Mouse (Mus musculus): ENCODE results near the gene Rpl28.
A peak's percentile ranks its signal among the peaks of the same experiment; 100 is the strongest.

Gene Rpl28

GRCm38 (mm10) chr7:4835631-4836327, 43.1 kb downstream of the Rpl28 start:
- no peak for DNase-seq (ENCODE audit: low spot score in 2 of 2)

GRCm38 (mm10) chr7:4836351-4836792, 43.7 kb downstream of the Rpl28 start:
- DNase-seq (ENCODE audit: low spot score in 2 of 2): peak in 1 of 2 experiments; percentile 44

GRCm38 (mm10) chr7:4837639-4838038, 45.0 kb downstream of the Rpl28 start:
- DNase-seq (ENCODE audit: low spot score in 2 of 2): no peak

GRCm38 (mm10) chr7:4842077-4842476, 49.4 kb downstream of the Rpl28 start:
- DNase-seq (ENCODE audit: low spot score in 2 of 2): peak in 1 of 2 experiments; percentile 63

- peak in 1 of 2 experiments; percentile 52 for DNase-seq (ENCODE audit: low spot score in 2 of 2)
These were observed 50.0 kb downstream of the Rpl28 start for GRCm38 (mm10) chr7:4842634-4843131.

GRCm38 (mm10) chr7:4843604-4844244, 51.0 kb downstream of the Rpl28 start:
- DNase-seq (ENCODE audit: low spot score in 2 of 2): peak; percentile 64 to 81

- no peak for DNase-seq (ENCODE audit: low spot score in 2 of 2)
These were observed 51.7 kb downstream of the Rpl28 start, which contains the start of gene Shisa7 for GRCm38 (mm10) chr7:4844245-4844916. TSS of gene Shisa7 (minus strand) at chr7:4844696.
